Mouse (Mus musculus): Measurements from ENCODE around the gene Egfl8.

Gene Egfl8

DNA sequence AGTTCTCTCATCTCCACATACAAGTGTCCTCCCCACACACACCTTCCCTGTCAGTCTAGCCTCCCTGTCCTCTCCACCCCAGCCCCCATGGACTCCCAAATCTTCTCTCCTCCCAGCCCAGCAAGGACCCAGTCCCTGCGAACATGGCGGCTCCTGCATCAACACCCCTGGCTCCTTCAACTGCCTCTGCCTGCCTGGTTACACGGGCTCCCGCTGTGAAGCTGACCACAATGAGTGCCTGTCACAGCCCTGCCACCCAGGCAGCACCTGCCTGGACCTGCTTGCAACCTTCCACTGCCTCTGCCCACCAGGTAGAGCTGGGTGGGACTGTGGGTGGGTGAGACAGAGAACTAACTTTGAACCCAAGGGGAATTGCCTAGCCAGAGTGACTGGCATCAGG, 45.9 kb downstream of the Egfl8 start:
- no peak for DNase-seq

DNA sequence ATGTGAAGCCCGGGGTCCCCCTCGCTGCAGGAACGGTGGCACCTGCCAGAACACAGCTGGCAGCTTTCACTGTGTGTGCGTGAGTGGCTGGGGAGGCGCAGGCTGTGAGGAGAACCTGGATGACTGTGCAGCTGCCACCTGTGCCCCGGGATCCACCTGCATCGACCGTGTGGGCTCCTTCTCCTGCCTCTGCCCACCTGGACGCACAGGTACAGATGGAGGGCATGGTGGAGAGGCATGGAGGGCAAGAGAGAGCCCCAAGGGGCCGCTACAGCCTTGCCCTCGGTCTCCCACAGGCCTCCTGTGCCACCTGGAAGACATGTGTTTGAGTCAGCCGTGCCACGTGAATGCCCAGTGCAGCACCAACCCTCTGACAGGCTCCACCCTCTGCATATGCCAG, 47.4 kb downstream of the Egfl8 start:
- no peak for DNase-seq

DNA sequence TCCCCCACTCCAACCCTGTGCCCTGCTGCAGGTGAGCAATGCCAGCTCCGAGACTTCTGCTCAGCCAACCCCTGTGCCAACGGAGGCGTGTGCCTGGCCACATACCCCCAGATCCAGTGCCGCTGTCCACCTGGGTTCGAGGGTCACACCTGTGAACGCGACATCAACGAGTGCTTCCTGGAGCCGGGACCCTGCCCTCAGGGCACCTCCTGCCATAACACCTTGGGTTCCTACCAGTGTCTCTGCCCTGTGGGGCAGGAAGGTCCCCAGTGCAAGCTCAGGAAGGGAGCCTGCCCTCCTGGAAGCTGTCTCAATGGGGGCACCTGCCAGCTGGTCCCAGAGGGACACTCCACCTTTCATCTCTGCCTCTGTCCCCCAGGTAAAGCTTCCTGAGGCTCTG, 48.5 kb downstream of the Egfl8 start:
- DNase-seq, result no peak

DNA sequence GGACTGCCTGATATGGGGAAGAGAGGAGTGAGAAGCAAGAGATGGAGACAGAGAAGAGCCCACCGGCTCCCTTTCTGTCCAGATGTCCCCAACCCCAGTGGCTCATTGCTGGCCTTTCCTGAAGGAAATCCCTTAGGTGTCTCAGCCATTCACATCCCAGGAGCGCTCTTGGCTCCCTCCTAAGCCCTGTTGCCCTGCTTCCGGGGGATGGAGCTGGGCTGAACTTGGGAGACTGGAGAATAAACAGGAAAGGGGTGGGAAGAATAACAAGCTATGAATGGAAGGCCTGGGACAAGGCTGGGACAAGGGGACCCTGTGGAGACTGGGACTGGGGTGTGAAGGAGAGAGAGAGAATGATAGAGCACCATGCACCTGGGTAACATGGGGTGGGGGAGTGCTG, 51.0 kb downstream of the Egfl8 start:
- peak; percentile 75 for DNase-seq

DNA sequence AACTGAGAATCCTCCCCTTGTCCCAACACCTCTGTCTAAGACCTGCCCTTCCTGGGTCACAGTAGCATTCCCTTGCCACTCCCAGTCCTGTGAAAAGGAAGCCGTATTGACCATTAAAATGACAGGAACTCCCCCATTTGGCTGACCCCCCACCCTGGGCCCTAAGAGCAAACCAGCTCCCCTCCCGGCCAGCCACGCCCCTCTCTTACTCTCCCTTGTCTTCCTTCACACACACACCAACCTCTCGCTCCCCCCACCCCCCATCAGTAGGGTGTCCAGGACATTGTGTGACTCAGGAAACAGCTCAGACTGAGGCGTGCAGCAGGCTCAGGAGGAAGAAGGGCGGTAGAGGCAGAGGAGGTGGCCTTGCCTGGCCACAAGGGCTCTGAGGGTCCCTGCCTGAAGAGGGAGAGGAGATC, 51.8 kb downstream of the Egfl8 start, which contains the start of gene Notch4:
TSS of gene Notch4 (plus strand) at position 266 of the 419 bp plus-strand sequence.
- DNase-seq, result peak; percentile 80

DNA sequence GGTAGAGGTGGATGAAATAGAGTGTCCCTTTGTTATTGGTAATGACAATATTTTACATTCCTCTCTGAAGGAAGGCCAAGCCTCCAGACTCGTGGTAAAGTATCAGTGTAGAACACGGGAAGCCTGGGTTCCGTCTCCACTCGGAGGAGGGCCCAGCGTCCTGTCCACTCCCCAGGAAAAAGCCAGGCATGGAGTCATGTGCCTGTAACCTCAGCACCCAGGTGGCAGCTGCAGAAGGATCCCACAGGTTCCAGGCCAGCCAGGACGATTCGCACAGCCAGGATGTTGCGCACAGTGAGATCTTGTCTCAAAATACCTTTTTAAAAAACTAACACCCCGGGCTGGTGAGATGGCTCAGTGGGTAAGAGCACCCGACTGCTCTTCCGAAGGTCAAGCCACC, 52.4 kb downstream of the Egfl8 start:
- no peak for DNase-seq

All from kidney, postnatal 14 days (tissue).